Mouse (Mus musculus) midbrain, embryonic 16.5 days (tissue): ENCODE measurements around the gene Mgrn1. TPM values are rescaled to one million over a fixed set of nuclear protein-coding genes. Genes with fewer than 3 reads are reported as not detected.

ENCODE experiments used
- ATAC-seq: fragments of 200-750 bp; cut with Nextera tagmentation; 2 replicates; pipeline ENCODE4 v1.8.0; 2017; ENCODE audit warnings: moderate TSS enrichment
- H3K27ac ChIP-seq: fragments of 300-500 bp; sonication (generic); 2 replicates; pipeline ENCODE4 v1.5.1; 2014; ENCODE audit warnings: mild to moderate bottlenecking, low read length, mixed read lengths
- H3K27me3 ChIP-seq: fragments of 300-500 bp; sonication (generic); 2 replicates; pipeline ENCODE4 v1.6.1; 2014; ENCODE audit warnings: low read depth, low read length, mixed read lengths; ENCODE audit not compliant: control insufficient read depth, insufficient read depth
- H3K36me3 ChIP-seq: fragments of 300-500 bp; sonication (generic); 2 replicates; pipeline ENCODE4 v1.6.1; 2014; ENCODE audit warnings: mild to moderate bottlenecking, low read length, moderate library complexity, mixed read lengths; ENCODE audit not compliant: control insufficient read depth, insufficient read depth
- H3K4me1 ChIP-seq: fragments of 300-500 bp; sonication (generic); 2 replicates; pipeline ENCODE4 v1.6.1; 2014; ENCODE audit warnings: mild to moderate bottlenecking, low read length, mixed read lengths; ENCODE audit not compliant: control insufficient read depth, insufficient read depth
- H3K4me2 ChIP-seq: fragments of 300-500 bp; sonication (generic); 2 replicates; pipeline ENCODE4 v1.6.1; 2014; ENCODE audit warnings: mild to moderate bottlenecking, low read length, mixed read lengths
- H3K4me3 ChIP-seq: fragments of 300-500 bp; sonication (generic); 2 replicates; pipeline ENCODE4 v1.5.1; 2014; ENCODE audit warnings: low read depth, mild to moderate bottlenecking, low read length, moderate library complexity, mixed read lengths
- H3K9ac ChIP-seq: fragments of 300-500 bp; sonication (generic); 2 replicates; pipeline ENCODE4 v1.6.1; 2014; ENCODE audit warnings: low read depth, low read length, mixed read lengths
- H3K9me3 ChIP-seq: fragments of 300-500 bp; sonication (generic); replicated peaks from 2 replicates; pipeline ENCODE4 v1.6.1; 2014; ENCODE audit warnings: mild to moderate bottlenecking, low read length, mixed read lengths; ENCODE audit not compliant: control insufficient read depth, poor library complexity, severe bottlenecking
- WGBS: fragments of 180-500 bp; shearing (Covaris S2); extraction: QIAGEN DNeasy Blood & Tissue Kit; methylation state at CpG from one replicate; pipeline ENCODE4 v1.1.7; 2014; 5-methylcytosine and 5-hydroxymethylcytosine counted together
- polyA plus RNA-seq: library from polyadenylated mRNA; unstranded; fragments of >200 nt; fragmentation: Nextera tagmentation; extraction: Ambion mirVana; gene quantifications from 2 replicates; pipeline ENCODE4 v1.2.1, GENCODE M21; 2015

The Mgrn1 gene
- polyA plus RNA-seq, 1 experiment from 2014 or later = 126 TPM

GRCm38 (mm10) chr16:4884930-4885329 is 1.1 kb upstream of the Mgrn1 start:
- no peak overlapping the region; the same call in 1 of the 2 replicates for H3K9ac ChIP-seq
- no peak for ATAC-seq
- peak overlapping the region; percentile 55 for H3K4me2 ChIP-seq
- H3K9me3 ChIP-seq = no peaks in the 10 kb centered on the region
- WGBS = 94% methylated on average over 10 of the region's 10 CpGs
- H3K4me1 ChIP-seq = peaks cover 38% of the 10 kb centered on the region
- H3K27me3 ChIP-seq = no peaks in the 10 kb centered on the region
- no peaks in the 10 kb centered on the region for H3K36me3 ChIP-seq
- no peak overlapping the region for H3K4me3 ChIP-seq
- H3K27ac ChIP-seq = no peak overlapping the region; the same call in 1 of the 2 replicates

- H3K27ac ChIP-seq = peak overlapping the region; percentile 86
- H3K4me1 ChIP-seq = peaks cover 36% of the 10 kb centered on the region
- WGBS = under 1% methylated on average over 8 of the region's 8 CpGs
- no peaks in the 10 kb centered on the region for H3K9me3 ChIP-seq
- peak overlapping the region; percentile 82 for H3K4me3 ChIP-seq
- H3K9ac ChIP-seq = peak overlapping the region; percentile 90
- no peaks in the 10 kb centered on the region for H3K36me3 ChIP-seq
- no peaks in the 10 kb centered on the region for H3K27me3 ChIP-seq
- peak overlapping the region; percentile 66 for H3K4me2 ChIP-seq
- peak; percentile 57 for ATAC-seq
These were observed 606 bp downstream of the Mgrn1 start for GRCm38 (mm10) chr16:4886690-4887020.

- H3K27ac ChIP-seq = no peak overlapping the region
These were observed 4.2 kb downstream of the Mgrn1 start for GRCm38 (mm10) chr16:4890201-4890709.

GRCm38 (mm10) chr16:4892171-4892570 is 6.1 kb downstream of the Mgrn1 start:
- no peak overlapping the region for H3K9ac ChIP-seq
- H3K36me3 ChIP-seq = no peaks in the 10 kb centered on the region
- H3K27ac ChIP-seq = no peak overlapping the region
- no peak overlapping the region for H3K4me3 ChIP-seq
- 94% methylated on average over 6 of the region's 6 CpGs for WGBS
- no peaks in the 10 kb centered on the region for H3K27me3 ChIP-seq
- peaks cover 25% of the 10 kb centered on the region for H3K4me1 ChIP-seq
- ATAC-seq = no peak
- H3K4me2 ChIP-seq = no peak overlapping the region
- H3K9me3 ChIP-seq = no peaks in the 10 kb centered on the region

More at GRCm38 (mm10) chr16:4890201-4890709, 4.2 kb downstream of the Mgrn1 start:
- 70% methylated on average over 4 of the region's 4 CpGs for WGBS
- ATAC-seq = no peak
- Histone ChIP-seq H3K9me3 (no peaks in the 10 kb centered on the region), H3K27me3 (no peaks in the 10 kb centered on the region), H3K4me2 (no peak overlapping the region), H3K4me3 (no peak overlapping the region), H3K9ac (no peak overlapping the region), H3K36me3 (no peaks in the 10 kb centered on the region), H3K4me1 (peaks cover 30% of the 10 kb centered on the region)

- Histone ChIP-seq H3K9me3 (no peaks in the 10 kb centered on the region), H3K4me3 (no peak overlapping the region), H3K9ac (no peak overlapping the region), H3K36me3 (no peaks in the 10 kb centered on the region), H3K4me2 (no peak overlapping the region), H3K27me3 (no peaks in the 10 kb centered on the region), H3K4me1 (peaks cover 9% of the 10 kb centered on the region), H3K27ac (no peak overlapping the region)
- WGBS = 83% methylated on average over 7 of the region's 7 CpGs
- ATAC-seq = no peak
These were observed 8.3 kb downstream of the Mgrn1 start for GRCm38 (mm10) chr16:4894201-4894908.

GRCm38 (mm10) chr16:4896249-4897027 is 10.4 kb downstream of the Mgrn1 start:
- no peak for ATAC-seq
- H3K9ac ChIP-seq = no peak overlapping the region
- H3K27me3 ChIP-seq = no peaks in the 10 kb centered on the region
- 79% methylated on average over 5 of the region's 5 CpGs for WGBS
- H3K9me3 ChIP-seq = no peaks in the 10 kb centered on the region
- no peak overlapping the region for H3K27ac ChIP-seq
- no peaks in the 10 kb centered on the region for H3K36me3 ChIP-seq
- H3K4me1 ChIP-seq = peaks cover 2% of the 10 kb centered on the region; the same call in 1 of the 2 replicates
- no peak overlapping the region for H3K4me2 ChIP-seq
- H3K4me3 ChIP-seq = no peak overlapping the region

GRCm38 (mm10) chr16:4897146-4897730 is 11.2 kb downstream of the Mgrn1 start:
- no peaks in the 10 kb centered on the region for H3K27me3 ChIP-seq

GRCm38 (mm10) chr16:4898881-4899280 is 12.8 kb downstream of the Mgrn1 start:
- no peak for ATAC-seq
- H3K27me3 ChIP-seq = no peaks in the 10 kb centered on the region
- H3K4me2 ChIP-seq = no peak overlapping the region
- 84% methylated on average over 6 of the region's 6 CpGs for WGBS
- H3K4me3 ChIP-seq = no peak overlapping the region
- H3K9me3 ChIP-seq = no peaks in the 10 kb centered on the region
- H3K9ac ChIP-seq = no peak overlapping the region
- no peaks in the 10 kb centered on the region for H3K36me3 ChIP-seq
- no peak overlapping the region for H3K27ac ChIP-seq
- peaks cover 2% of the 10 kb centered on the region; the same call in 1 of the 2 replicates for H3K4me1 ChIP-seq

More at GRCm38 (mm10) chr16:4897146-4897730, 11.2 kb downstream of the Mgrn1 start:
- 49% methylated on average over 7 of the region's 7 CpGs for WGBS
- Histone ChIP-seq H3K9ac (no peak overlapping the region), H3K4me2 (no peak overlapping the region), H3K27ac (no peak overlapping the region), H3K9me3 (no peaks in the 10 kb centered on the region), H3K4me1 (peaks cover 2% of the 10 kb centered on the region; the same call in 1 of the 2 replicates), H3K36me3 (no peaks in the 10 kb centered on the region), H3K4me3 (no peak overlapping the region)
- ATAC-seq = no peak
